Mouse (Mus musculus): Measurements from ENCODE around the gene Lemd1. TPM values are rescaled to one million over a fixed set of nuclear protein-coding genes. Genes with fewer than 3 reads are reported as not detected.

The Lemd1 gene
- polyA plus RNA-seq, 1 experiment from 2014 or later = 0.51 TPM

DNA sequence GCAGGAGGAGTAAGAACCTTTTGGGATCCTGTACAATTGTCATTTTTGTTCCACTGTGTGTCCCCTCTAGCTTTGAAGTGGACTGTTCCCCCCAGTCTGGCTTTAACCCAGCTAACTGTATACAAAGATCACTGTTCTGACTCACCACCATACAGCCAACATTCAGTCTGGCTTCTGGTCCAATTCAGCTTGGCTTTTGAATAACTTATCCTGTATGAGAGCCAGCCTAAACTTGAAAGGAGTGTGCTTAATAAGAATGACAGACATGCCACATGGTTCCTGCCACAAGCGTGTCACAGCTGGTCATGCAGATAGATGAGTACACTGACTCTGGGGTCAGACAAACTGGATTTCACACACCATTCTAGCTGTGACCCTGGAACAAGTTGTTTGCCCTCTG, 95.5 kb downstream of the Lemd1 start:
- Histone ChIP-seq H3K9me3 (replicated peaks) (no peaks in the 10 kb centered on the region), H3K4me2 (no peak overlapping the region), H3K36me3 (no peaks in the 10 kb centered on the region), H3K4me1 (peaks cover 38% of the 10 kb centered on the region), H3K9ac (no peak overlapping the region), H3K27ac (no peak overlapping the region), H3K27me3 (no peaks in the 10 kb centered on the region), H3K4me3 (replicated peaks) (no peak overlapping the region)
- 73% methylated on average over 1 of the region's 1 CpGs for WGBS
- ATAC-seq (replicated peaks; ENCODE audit: low FRiP score) = no peak

DNA sequence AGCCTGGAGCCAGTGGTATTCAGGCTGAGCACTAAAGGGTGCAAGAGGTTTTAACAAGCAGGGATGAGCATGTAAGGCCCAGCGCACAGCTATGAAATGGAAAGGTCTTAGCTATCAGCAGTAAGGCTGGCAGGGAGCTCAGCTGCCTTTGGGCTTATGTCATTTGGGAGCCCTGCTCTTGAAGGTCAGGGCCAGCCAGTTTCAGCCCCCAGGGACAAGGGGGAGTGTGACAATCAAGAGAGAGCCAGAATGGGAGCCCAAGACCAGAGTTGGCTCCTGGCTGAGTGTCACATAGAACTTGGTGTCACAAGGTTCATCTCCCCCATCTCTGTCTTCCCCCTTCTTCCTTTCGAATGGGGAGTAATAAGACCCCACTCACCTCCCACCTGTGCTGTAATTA, 96.2 kb downstream of the Lemd1 start:
- H3K27ac ChIP-seq = no peak overlapping the region
- H3K27me3 ChIP-seq = no peaks in the 10 kb centered on the region
- peaks cover 43% of the 10 kb centered on the region for H3K4me1 ChIP-seq
- no peak for ATAC-seq (replicated peaks; ENCODE audit: low FRiP score)
- H3K4me3 ChIP-seq (replicated peaks) = no peak overlapping the region
- H3K9me3 ChIP-seq (replicated peaks) = no peaks in the 10 kb centered on the region
- WGBS = 59% methylated on average over 2 of the region's 2 CpGs
- H3K9ac ChIP-seq = no peak overlapping the region
- H3K36me3 ChIP-seq = no peaks in the 10 kb centered on the region
- H3K4me2 ChIP-seq = no peak overlapping the region

DNA sequence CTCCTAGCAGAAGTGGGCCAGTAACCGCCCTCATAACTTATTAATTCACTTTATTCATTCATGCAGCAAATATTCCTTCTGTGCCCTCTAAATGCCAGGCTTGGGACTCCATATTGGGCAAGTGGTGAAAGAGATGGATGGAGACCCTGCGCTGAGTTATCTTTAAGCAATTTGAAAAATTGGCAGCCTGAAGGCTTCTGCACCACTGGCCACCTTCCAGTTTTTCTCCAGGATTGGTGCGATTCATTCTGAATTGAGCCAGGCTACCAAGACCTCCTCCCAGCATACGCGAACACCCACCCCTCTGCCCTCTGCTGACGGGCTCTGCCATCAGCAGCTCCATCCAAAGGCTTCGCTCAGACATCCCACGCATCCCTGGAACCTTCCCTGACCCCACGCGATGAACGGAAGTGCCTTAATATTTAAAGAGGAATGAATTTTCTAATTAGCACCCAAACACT, 96.8 kb downstream of the Lemd1 start:
- peaks cover 49% of the 10 kb centered on the region for H3K4me1 ChIP-seq
- H3K36me3 ChIP-seq = no peaks in the 10 kb centered on the region
- no peaks in the 10 kb centered on the region for H3K27me3 ChIP-seq
- WGBS = 26% methylated on average over 11 of the region's 11 CpGs
- no peak overlapping the region for H3K9ac ChIP-seq
- H3K4me2 ChIP-seq = no peak overlapping the region
- no peak for ATAC-seq (replicated peaks; ENCODE audit: low FRiP score)
- no peaks in the 10 kb centered on the region for H3K9me3 ChIP-seq (replicated peaks)
- H3K27ac ChIP-seq = no peak overlapping the region
- no peak overlapping the region for H3K4me3 ChIP-seq (replicated peaks)

DNA sequence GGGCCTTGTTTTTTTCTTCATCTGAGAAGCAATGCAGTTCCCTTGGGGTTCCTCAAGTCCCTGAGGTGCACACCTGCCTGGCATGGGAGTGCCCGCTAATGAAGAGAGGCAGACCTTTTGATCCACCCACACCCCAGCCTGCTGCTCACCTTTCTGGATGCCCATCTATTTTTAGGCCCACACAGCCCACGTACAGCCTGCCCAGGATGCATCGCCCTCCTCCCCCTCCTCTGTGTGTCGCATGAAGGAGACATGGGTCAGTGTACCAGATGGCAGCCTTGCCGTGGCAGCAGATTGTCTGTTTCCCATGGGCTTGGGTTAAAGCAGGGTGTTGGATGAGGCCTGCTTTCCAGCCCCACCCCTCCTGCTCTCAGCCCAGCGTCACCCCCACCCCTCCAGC, 98.7 kb downstream of the Lemd1 start:
- H3K4me3 ChIP-seq (replicated peaks) = no peak overlapping the region
- H3K27ac ChIP-seq = no peak overlapping the region
- no peak overlapping the region for H3K4me2 ChIP-seq
- no peak overlapping the region for H3K9ac ChIP-seq
- peaks cover 54% of the 10 kb centered on the region for H3K4me1 ChIP-seq
- no peaks in the 10 kb centered on the region for H3K9me3 ChIP-seq (replicated peaks)
- no peaks in the 10 kb centered on the region for H3K36me3 ChIP-seq
- ATAC-seq (replicated peaks; ENCODE audit: low FRiP score) = no peak
- peaks cover 5% of the 10 kb centered on the region; the same call in 1 of the 2 replicates for H3K27me3 ChIP-seq
- WGBS = 67% methylated on average over 6 of the region's 6 CpGs

DNA sequence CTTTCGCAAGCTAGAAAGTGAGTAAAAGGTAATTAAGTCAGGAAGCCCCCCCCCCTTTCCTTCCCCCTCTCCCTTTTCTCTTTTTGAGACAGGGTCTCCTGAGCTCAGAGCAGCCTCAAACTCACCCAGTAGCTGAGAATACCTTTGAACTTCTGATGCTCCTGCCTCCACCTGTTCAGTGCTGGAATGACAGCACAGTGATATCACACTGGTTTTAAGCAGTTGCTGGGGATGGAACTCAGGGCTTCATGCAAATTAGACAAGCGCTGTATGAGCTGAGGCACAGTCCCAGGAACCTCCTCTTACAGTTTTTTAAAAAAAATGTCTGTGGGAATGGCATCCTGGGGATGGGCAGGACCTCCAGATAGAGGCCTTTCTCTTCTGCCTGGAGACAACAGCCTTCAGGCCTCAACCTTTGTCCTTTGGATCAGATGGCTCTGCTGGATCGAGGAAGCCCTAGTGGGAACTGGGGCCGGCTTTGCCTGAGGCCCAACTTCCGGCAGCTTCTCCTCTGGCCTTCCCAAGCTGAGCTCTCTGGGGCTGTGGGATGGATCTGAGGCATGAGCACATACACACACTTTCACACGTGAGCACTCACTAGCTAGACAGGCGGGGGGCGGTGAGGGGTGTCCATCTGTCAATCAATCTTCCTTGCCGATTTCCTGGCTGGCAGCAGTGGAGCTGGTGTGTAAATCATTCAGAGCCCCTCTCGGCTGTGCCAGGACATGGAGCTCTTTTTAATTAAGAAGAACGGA, 99.9 kb downstream of the Lemd1 start:
- peaks cover 58% of the 10 kb centered on the region for H3K4me1 ChIP-seq
- no peak overlapping the region for H3K4me3 ChIP-seq (replicated peaks)
- no peaks in the 10 kb centered on the region for H3K36me3 ChIP-seq
- peak overlapping the region; percentile 89 for H3K27ac ChIP-seq
- 29% methylated on average over 11 of the region's 11 CpGs for WGBS
- 0 out of 2 replicates have a peak overlapping the region, but pooled peaks have one; percentile 10 for H3K4me2 ChIP-seq
- H3K27me3 ChIP-seq = peaks cover 15% of the 10 kb centered on the region; the same call in 1 of the 2 replicates
- no peaks in the 10 kb centered on the region for H3K9me3 ChIP-seq (replicated peaks)
- ATAC-seq (replicated peaks; ENCODE audit: low FRiP score) = 0 out of 2 replicates have a peak, but pooled peaks have one; percentile 3
- no peak overlapping the region for H3K9ac ChIP-seq

DNA sequence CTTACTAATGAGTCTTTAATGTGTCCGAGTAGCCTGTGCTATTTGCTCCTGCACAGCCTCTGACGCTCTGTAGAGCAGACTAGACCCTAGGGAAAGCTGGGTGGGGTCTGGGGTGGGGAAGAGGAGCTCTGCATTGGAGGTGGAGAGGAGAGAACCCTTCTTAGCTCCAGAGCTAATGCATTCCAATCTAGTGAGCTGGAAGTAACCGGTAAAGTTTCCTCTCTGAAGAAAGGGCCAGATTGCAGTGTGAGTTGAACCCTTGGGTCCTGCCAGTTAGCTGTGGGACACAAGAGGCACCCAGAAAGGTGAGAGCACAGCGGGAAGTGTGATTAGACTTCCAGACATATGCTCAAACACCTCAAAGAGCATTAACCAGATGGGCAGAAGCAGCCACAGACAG, 100.5 kb downstream of the Lemd1 start:
- 23% methylated on average over 4 of the region's 4 CpGs for WGBS
- Histone ChIP-seq H3K9me3 (replicated peaks) (no peaks in the 10 kb centered on the region), H3K4me3 (replicated peaks) (no peak overlapping the region), H3K36me3 (no peaks in the 10 kb centered on the region), H3K27me3 (peaks cover 19% of the 10 kb centered on the region), H3K4me1 (peaks cover 58% of the 10 kb centered on the region), H3K9ac (no peak overlapping the region), H3K27ac (peak overlapping the region; percentile 89), H3K4me2 (no peak overlapping the region)
- 0 out of 2 replicates have a peak, but pooled peaks have one; percentile 24 for ATAC-seq (replicated peaks; ENCODE audit: low FRiP score)

DNA sequence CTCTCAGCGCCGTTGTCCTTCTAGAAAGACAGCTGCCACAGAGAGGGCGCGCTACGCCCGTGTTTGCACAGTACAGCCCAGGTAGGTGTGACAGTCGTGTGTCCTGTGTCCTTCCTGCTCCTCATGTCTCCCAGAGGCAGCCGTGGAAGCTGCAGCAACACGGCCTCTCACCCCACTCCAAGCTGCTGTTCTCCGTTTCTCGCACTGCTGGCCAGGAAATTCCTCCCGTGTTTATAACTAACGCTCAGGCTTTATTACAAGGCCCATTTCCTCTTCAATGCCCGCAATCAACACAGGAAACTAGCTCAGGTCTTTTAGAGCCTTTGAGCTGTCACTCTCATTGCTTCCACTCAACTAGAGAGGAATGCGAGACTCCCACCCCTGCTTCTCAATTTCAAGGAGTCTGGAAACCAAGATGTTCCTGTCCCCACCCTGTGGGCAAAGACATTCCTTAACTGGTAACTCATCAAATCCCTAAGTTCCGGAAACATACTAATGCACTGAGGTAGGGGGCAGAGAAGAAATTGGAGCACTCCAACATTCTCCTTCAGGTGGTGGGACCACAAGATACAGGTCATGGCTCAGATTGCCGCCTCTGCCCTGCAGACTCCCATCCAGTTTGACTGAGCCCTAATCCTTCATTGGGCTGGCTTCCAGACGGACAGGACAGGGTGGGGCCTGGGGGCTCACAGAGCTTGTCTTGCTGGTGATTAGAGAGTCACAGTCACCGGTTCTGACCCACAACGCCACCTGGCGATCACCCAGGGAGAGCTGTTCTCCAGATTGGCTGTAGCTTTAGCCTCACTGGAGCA, 101.3 kb downstream of the Lemd1 start:
- 21% methylated on average over 21 of the region's 21 CpGs for WGBS
- Histone ChIP-seq H3K27me3 (peaks cover 28% of the 10 kb centered on the region), H3K27ac (peak overlapping the region; percentile 89), H3K9me3 (replicated peaks) (no peaks in the 10 kb centered on the region), H3K36me3 (no peaks in the 10 kb centered on the region), H3K9ac (no peak overlapping the region), H3K4me1 (peaks cover 54% of the 10 kb centered on the region), H3K4me2 (peak overlapping the region; percentile 42), H3K4me3 (replicated peaks) (no peak overlapping the region)
- peak; percentile 54 for ATAC-seq (replicated peaks; ENCODE audit: low FRiP score)

DNA sequence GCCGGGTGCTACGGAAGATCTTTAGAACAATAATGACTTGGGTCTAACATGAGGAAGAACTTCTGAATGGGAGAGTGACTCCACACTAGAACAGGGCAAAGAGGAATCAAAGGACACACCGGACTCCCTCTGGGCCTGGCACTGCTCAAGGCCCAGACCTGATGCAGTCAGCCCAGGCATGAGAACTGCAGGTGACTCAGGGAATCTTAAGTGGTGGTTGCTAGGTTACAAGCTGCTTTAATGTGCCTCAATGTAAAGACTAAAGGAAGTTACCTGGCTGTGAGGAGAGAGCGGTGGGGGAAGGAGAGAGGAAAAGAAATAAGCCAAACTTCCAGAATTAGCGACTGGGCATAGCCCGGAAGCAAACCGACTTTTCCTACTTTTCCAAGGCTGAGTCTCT, 104.3 kb downstream of the Lemd1 start:
- Histone ChIP-seq H3K27me3 (peaks cover 57% of the 10 kb centered on the region), H3K9me3 (replicated peaks) (no peaks in the 10 kb centered on the region), H3K27ac (0 out of 2 replicates have a peak overlapping the region, but pooled peaks have one; percentile 10), H3K4me3 (replicated peaks) (no peak overlapping the region), H3K4me2 (no peak overlapping the region), H3K36me3 (no peaks in the 10 kb centered on the region), H3K9ac (no peak overlapping the region), H3K4me1 (peaks cover 48% of the 10 kb centered on the region)
- ATAC-seq (replicated peaks; ENCODE audit: low FRiP score) = no peak
- WGBS = 77% methylated on average over 7 of the region's 7 CpGs

DNA sequence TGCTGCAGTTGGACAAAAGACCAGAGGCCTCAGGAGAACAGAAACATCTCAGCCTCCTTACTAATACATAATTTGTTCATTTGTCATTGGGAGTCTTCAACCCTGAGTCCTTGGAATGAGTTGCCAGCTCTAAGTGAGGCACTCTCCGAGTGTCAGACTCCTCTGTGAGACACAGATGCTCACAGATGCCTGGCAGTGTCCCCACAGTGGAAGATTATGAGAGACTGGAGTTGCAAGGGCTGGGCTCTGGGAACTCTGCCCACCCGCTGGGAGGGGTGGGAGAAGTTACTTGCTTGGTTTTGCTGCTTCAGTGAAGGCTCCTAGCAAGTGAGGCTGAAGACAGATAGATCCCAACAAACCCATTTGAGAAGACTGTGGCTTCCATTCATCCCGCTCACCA, 104.8 kb downstream of the Lemd1 start:
- no peak overlapping the region for H3K4me3 ChIP-seq (replicated peaks)

DNA sequence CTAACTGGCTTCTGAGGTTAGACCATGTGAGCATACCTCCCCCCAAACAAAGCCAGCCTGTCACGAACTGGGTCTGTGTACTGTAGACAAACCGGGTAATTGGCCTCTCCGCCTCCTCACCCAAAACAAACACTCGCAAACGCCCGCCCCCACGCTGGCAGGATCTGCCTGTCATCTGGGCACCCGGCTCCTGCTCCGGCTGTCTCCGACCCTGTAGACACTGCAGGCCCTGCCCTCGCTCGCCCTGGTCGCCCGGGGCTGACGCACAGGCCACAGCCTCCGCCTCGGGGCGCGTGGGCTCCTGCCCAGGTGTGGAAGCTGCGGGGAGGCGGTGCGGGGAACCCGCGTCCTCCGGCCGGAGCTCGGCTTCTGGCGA, 107.2 kb downstream of the Lemd1 start, which contains the start of gene Klhdc8a:
TSS of gene Klhdc8a (plus strand) at position 202 of the 376 bp plus-strand sequence.
- under 1% methylated on average over 28 of the region's 28 CpGs for WGBS
- Histone ChIP-seq H3K4me2 (peak within 1 kb of the TSS; percentile 99), H3K9me3 (replicated peaks) (no peaks in the 10 kb centered on the region), H3K27ac (peak within 1 kb of the TSS; percentile 29; the same call in 1 of the 2 replicates), H3K4me3 (replicated peaks) (peak within 1 kb of the TSS; percentile 53), H3K9ac (peak within 1 kb of the TSS; percentile 61), H3K27me3 (peaks cover 73% of the 10 kb centered on the region), H3K4me1 (peaks cover 22% of the 10 kb centered on the region), H3K36me3 (no peaks in the 10 kb centered on the region)
- ATAC-seq (replicated peaks; ENCODE audit: low FRiP score) = peak; percentile 63

More for the DNA sequence above, 104.8 kb downstream of the Lemd1 start:
- H3K9me3 ChIP-seq (replicated peaks) = no peaks in the 10 kb centered on the region
- H3K9ac ChIP-seq = no peak overlapping the region
- no peaks in the 10 kb centered on the region for H3K36me3 ChIP-seq
- 0 out of 2 replicates have a peak overlapping the region, but pooled peaks have one; percentile 10 for H3K27ac ChIP-seq
- peaks cover 46% of the 10 kb centered on the region for H3K4me1 ChIP-seq
- peaks cover 62% of the 10 kb centered on the region for H3K27me3 ChIP-seq
- ATAC-seq (replicated peaks; ENCODE audit: low FRiP score) = no peak
- no peak overlapping the region for H3K4me2 ChIP-seq
- WGBS = 83% methylated on average over 3 of the region's 3 CpGs

DNA sequence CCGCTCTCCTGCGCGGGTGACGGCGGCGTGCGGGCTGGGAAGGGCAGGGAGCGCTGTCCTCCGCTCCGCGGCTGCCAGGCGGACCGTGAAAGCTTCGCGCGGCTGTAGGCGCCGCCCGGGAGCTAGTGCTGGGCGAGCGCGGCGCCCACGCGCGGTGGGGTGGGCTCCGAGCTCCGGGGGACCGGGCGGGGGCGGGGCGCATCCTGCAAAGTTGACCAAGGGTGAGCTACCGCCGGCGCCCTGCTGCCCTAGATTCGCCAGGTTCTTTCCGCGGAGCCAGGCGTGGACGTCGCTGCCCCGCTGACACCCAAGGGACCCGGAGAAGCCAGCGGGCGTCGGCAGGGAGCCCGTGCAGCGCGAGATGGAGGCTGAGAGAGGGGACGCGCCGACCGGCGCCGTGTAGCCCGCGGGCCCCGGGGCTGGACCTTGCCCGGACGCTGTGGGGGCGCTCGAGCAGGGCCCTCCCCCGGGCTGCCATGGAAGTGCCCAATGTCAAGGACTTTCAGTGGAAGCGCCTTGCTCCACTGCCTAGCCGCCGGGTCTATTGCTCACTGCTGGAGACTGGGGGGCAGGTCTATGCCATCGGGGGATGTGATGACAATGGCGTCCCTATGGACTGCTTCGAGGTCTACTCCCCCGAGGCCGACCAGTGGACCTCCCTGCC, 107.7 kb downstream of the Lemd1 start:
- Histone ChIP-seq H3K4me1 (peaks cover 21% of the 10 kb centered on the region), H3K4me2 (peak overlapping the region; percentile 99), H3K36me3 (no peaks in the 10 kb centered on the region), H3K27me3 (peaks cover 73% of the 10 kb centered on the region), H3K4me3 (replicated peaks) (peak overlapping the region; percentile 53), H3K9ac (peak overlapping the region; percentile 61), H3K27ac (peak overlapping the region; percentile 29; the same call in 1 of the 2 replicates), H3K9me3 (replicated peaks) (no peaks in the 10 kb centered on the region)
- peak; percentile 73 for ATAC-seq (replicated peaks; ENCODE audit: low FRiP score)
- under 1% methylated on average over 56 of the region's 71 CpGs for WGBS
